Mouse (Mus musculus) kidney, adult 2 months (tissue): ENCODE results near the gene 1700009N14Rik.

Experiments
- CTCF ChIP-seq: fragments of 200-500 bp; conservative IDR thresholded peaks from 2 replicates; pipeline ENCODE4 v1.5.1; 2011; ENCODE audit warnings: low read depth, mild to moderate bottlenecking, control low read depth, low read length, moderate library complexity, mixed read lengths; ENCODE audit not compliant: insufficient read depth, insufficient read length
- POLR2A ChIP-seq: fragments of 200-500 bp; IDR thresholded peaks from one replicate; pipeline ENCODE4 v1.6.1; 2011; ENCODE audit warnings: low read depth, low read length, control low read depth

- TF ChIP-seq CTCF (no peak), POLR2A (no peak)
Observed at GRCm38 (mm10) chr4:39437870-39438367, 12.2 kb upstream of the 1700009N14Rik start.
